Mouse (Mus musculus): ENCODE measurements around the gene Hist2h2ab. TPM values are rescaled to one million over a fixed set of nuclear protein-coding genes. Genes with fewer than 3 reads are reported as not detected.

Hist2h2ab gene
- total and polyA plus RNA-seq, 2 experiments from 2014 or later: 166 TPM; not detected in 1

GRCm38 (mm10) chr3:96257190-96257589 is 37.5 kb downstream of the Hist2h2ab start:
- Histone ChIP-seq H3K4me1 (ENCODE audit: insufficient read depth) (peaks cover 10% of the 10 kb centered on the region), H3K4me3 (ENCODE audit: low read depth, low read length) (no peak overlapping the region), H3K9me3 (ENCODE audit: low read length) (no peaks in the 10 kb centered on the region), H3K9ac (no peak overlapping the region), H3K36me3 (ENCODE audit: insufficient read depth) (no peaks in the 10 kb centered on the region), H3K27me3 (ENCODE audit: insufficient read depth, low read length) (no peaks in the 10 kb centered on the region), H3K27ac (ENCODE audit: low read depth, low read length) (no peak overlapping the region), H3K4me2 (ENCODE audit: low read depth) (no peak overlapping the region)
- no peak for ATAC-seq
- TF ChIP-seq CTCF (IDR thresholded peaks at IDR 0.05; ENCODE audit: low read depth): no peak
- no peak for DNase-seq
- WGBS: 81% methylated on average over 3 of the region's 3 CpGs

- no peak for DNase-seq
- WGBS: 90% methylated on average over 5 of the region's 5 CpGs
- no peak for ATAC-seq
Measured at GRCm38 (mm10) chr3:96260220-96260619, 40.6 kb downstream of the Hist2h2ab start.

GRCm38 (mm10) chr3:96261623-96262022 is 42.0 kb downstream of the Hist2h2ab start:
- Histone ChIP-seq H3K4me2 (ENCODE audit: low read depth) (peak overlapping the region; percentile 73), H3K27me3 (ENCODE audit: insufficient read depth, low read length) (no peaks in the 10 kb centered on the region), H3K4me3 (ENCODE audit: low read depth, low read length) (peak overlapping the region; percentile 59), H3K9ac (peak overlapping the region; percentile 92), H3K36me3 (ENCODE audit: insufficient read depth) (no peaks in the 10 kb centered on the region), H3K9me3 (ENCODE audit: low read length) (no peaks in the 10 kb centered on the region), H3K27ac (ENCODE audit: low read depth, low read length) (peak overlapping the region; percentile 98), H3K4me1 (ENCODE audit: insufficient read depth) (peaks cover 12% of the 10 kb centered on the region)
- WGBS: 43% methylated on average over 3 of the region's 3 CpGs
- 0 out of 2 replicates have a peak, but pooled peaks have one; percentile 11 for TF ChIP-seq CTCF (IDR thresholded peaks at IDR 0.05; ENCODE audit: low read depth)
- no peak for DNase-seq
- ATAC-seq: no peak

More at GRCm38 (mm10) chr3:96260220-96260619, 40.6 kb downstream of the Hist2h2ab start:
- Histone ChIP-seq H3K9me3 (ENCODE audit: low read length) (no peaks in the 10 kb centered on the region), H3K27ac (ENCODE audit: low read depth, low read length) (no peak overlapping the region), H3K36me3 (ENCODE audit: insufficient read depth) (no peaks in the 10 kb centered on the region), H3K4me1 (ENCODE audit: insufficient read depth) (peaks cover 12% of the 10 kb centered on the region), H3K4me2 (ENCODE audit: low read depth) (no peak overlapping the region), H3K27me3 (ENCODE audit: insufficient read depth, low read length) (no peaks in the 10 kb centered on the region), H3K4me3 (ENCODE audit: low read depth, low read length) (no peak overlapping the region), H3K9ac (no peak overlapping the region)
- no peak for TF ChIP-seq CTCF (IDR thresholded peaks at IDR 0.05; ENCODE audit: low read depth)

DNA sequence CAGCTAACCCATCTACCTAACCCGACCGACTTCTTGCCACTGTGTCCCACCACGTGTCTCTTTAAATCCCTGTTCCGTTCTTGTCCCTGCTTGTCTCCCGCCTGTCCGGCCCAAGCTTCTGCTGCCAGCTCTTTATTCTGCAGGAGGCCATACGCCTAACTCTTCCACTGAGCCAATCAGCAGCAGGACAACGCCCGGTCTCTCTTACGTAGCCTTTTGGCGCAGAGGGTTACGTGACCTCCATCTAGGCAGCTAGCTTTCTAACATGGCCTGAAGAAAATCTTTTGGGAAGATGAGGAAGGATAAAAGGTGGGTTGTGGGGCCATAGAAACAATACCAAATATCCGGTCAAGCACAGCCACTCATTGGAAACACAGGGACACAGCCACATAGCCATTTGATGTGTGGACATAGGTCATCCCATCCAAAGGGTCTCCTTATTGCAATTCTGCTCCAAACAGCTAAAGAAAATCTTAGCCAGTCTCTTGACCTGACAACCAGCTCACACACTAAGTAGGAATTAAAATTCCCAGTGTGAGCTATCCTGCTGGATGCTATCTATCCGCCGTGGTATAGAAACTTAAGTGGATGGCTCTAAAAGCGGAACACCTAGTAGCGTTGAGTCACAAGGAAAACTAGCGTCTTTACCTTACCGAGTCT is 42.7 kb downstream of the Hist2h2ab start:
- peak overlapping the region; percentile 92 for H3K9ac ChIP-seq
- ATAC-seq: peak; percentile 70
- no peaks in the 10 kb centered on the region for H3K27me3 ChIP-seq (ENCODE audit: insufficient read depth, low read length)
- peak overlapping the region; percentile 98 for H3K27ac ChIP-seq (ENCODE audit: low read depth, low read length)
- peak; percentile 83 for DNase-seq
- peak overlapping the region; percentile 73 for H3K4me2 ChIP-seq (ENCODE audit: low read depth)
- H3K4me1 ChIP-seq (ENCODE audit: insufficient read depth): peaks cover 12% of the 10 kb centered on the region
- H3K36me3 ChIP-seq (ENCODE audit: insufficient read depth): no peaks in the 10 kb centered on the region
- under 1% methylated on average over 19 of the region's 19 CpGs for WGBS
- H3K4me3 ChIP-seq (ENCODE audit: low read depth, low read length): peak overlapping the region; percentile 59
- no peaks in the 10 kb centered on the region for H3K9me3 ChIP-seq (ENCODE audit: low read length)
- no peak for TF ChIP-seq CTCF (IDR thresholded peaks at IDR 0.05; ENCODE audit: low read depth)

DNA sequence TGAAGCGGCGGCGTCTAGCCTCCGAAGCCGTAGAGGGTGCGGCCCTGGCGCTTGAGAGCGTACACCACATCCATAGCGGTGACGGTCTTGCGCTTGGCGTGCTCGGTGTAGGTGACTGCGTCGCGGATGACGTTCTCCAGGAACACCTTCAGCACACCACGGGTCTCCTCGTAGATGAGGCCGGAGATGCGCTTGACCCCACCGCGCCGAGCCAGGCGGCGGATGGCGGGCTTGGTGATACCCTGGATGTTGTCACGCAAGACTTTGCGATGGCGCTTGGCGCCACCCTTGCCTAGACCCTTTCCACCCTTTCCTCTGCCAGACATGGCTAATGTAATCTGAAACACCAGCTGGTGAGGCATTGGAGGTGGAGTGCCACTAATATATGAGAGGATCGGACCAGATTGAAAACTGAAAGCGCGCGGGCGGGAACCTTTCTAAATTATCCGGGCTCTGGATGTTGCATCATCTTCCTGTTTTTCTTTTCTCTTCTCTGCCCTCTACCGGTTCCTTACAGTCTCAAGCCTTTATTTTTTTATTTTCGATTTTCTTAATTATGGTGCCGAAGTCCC is 43.4 kb downstream of the Hist2h2ab start, which contains the start of gene Hist2h4:
Gene Hist2h4 (minus strand): TSS at position 333 of the 572 bp plus-strand sequence.
- peaks cover 16% of the 10 kb centered on the region for H3K4me1 ChIP-seq (ENCODE audit: insufficient read depth)
- WGBS: under 1% methylated on average over 40 of the region's 40 CpGs

GRCm38 (mm10) chr3:96263558-96264403 is 44.1 kb downstream of the Hist2h2ab start:
- WGBS: 4% methylated on average over 27 of the region's 27 CpGs
- DNase-seq (peak; percentile 57), ATAC-seq (peak; percentile 22)
- Histone ChIP-seq H3K9me3 (ENCODE audit: low read length) (no peaks in the 10 kb centered on the region), H3K4me1 (ENCODE audit: insufficient read depth) (peaks cover 17% of the 10 kb centered on the region), H3K4me2 (ENCODE audit: low read depth) (peak overlapping the region; percentile 73), H3K9ac (peak overlapping the region; percentile 53), H3K27ac (ENCODE audit: low read depth, low read length) (peak overlapping the region; percentile 98), H3K27me3 (ENCODE audit: insufficient read depth, low read length) (no peaks in the 10 kb centered on the region), H3K36me3 (ENCODE audit: insufficient read depth) (no peaks in the 10 kb centered on the region), H3K4me3 (ENCODE audit: low read depth, low read length) (peak overlapping the region; percentile 59)
- TF ChIP-seq CTCF (IDR thresholded peaks at IDR 0.05; ENCODE audit: low read depth): no peak

More for the DNA sequence above, 43.4 kb downstream of the Hist2h2ab start, which contains the start of gene Hist2h4:
- H3K36me3 ChIP-seq (ENCODE audit: insufficient read depth): no peaks in the 10 kb centered on the region
- ATAC-seq: peak; percentile 91
- H3K27me3 ChIP-seq (ENCODE audit: insufficient read depth, low read length): no peaks in the 10 kb centered on the region
- H3K4me3 ChIP-seq (ENCODE audit: low read depth, low read length): peak within 1 kb of the TSS; percentile 59
- H3K4me2 ChIP-seq (ENCODE audit: low read depth): peak within 1 kb of the TSS; percentile 73
- peak within 1 kb of the TSS; percentile 98 for H3K27ac ChIP-seq (ENCODE audit: low read depth, low read length)
- H3K9ac ChIP-seq: peak within 1 kb of the TSS; percentile 92
- TF ChIP-seq CTCF (IDR thresholded peaks at IDR 0.05; ENCODE audit: low read depth): peak; percentile 64
- DNase-seq: peak; percentile 97
- H3K9me3 ChIP-seq (ENCODE audit: low read length): no peaks in the 10 kb centered on the region

Measured in forebrain, postnatal 0 days (tissue).